Mouse (Mus musculus) limb, embryonic 15.5 days (tissue): ENCODE results near the gene Gsap. TPM values are rescaled to one million over a fixed set of nuclear protein-coding genes. Genes with fewer than 3 reads are reported as not detected.
"Not testable (repeated sequence)": the region's sequence is repeated elsewhere in the genome, so short reads cannot be mapped to it uniquely, and the experiment has no call there.

Source experiments
- ATAC-seq: fragments of 200-750 bp; cut with Nextera tagmentation; 2 replicates; pipeline ENCODE4 v1.8.0; 2017; ENCODE audit warnings: low read depth, moderate TSS enrichment; ENCODE audit not compliant: insufficient number of reproducible peaks, low FRiP score, low TSS enrichment
- H3K27ac ChIP-seq: fragments of 300-500 bp; sonication (generic); 2 replicates; pipeline ENCODE4 v1.5.1; 2015; ENCODE audit warnings: moderate library complexity, mild to moderate bottlenecking, inconsistent platforms
- H3K27me3 ChIP-seq: fragments of 300-500 bp; sonication (generic); 2 replicates; pipeline ENCODE4 v1.6.1; 2015; ENCODE audit warnings: inconsistent platforms
- H3K36me3 ChIP-seq: fragments of 300-500 bp; sonication (generic); 2 replicates; pipeline ENCODE4 v1.6.1; 2015; ENCODE audit warnings: inconsistent platforms
- H3K4me1 ChIP-seq: fragments of 300-500 bp; sonication (generic); 2 replicates; pipeline ENCODE4 v1.6.1; 2015; ENCODE audit warnings: inconsistent platforms
- H3K4me2 ChIP-seq: fragments of 300-500 bp; sonication (generic); 2 replicates; pipeline ENCODE4 v1.6.1; 2015; ENCODE audit warnings: mild to moderate bottlenecking, inconsistent platforms
- H3K4me3 ChIP-seq: fragments of 300-500 bp; sonication (generic); 2 replicates; pipeline ENCODE4 v1.5.1; 2015; ENCODE audit warnings: mild to moderate bottlenecking, inconsistent platforms
- H3K9ac ChIP-seq: fragments of 300-500 bp; sonication (generic); 2 replicates; pipeline ENCODE4 v1.6.1; 2015; ENCODE audit warnings: inconsistent platforms
- H3K9me3 ChIP-seq: fragments of 300-500 bp; sonication (generic); 2 replicates; pipeline ENCODE4 v1.6.1; 2016; ENCODE audit warnings: inconsistent platforms
- WGBS: fragments of 180-500 bp; shearing (Covaris S2); methylation state at CpG from one replicate; pipeline ENCODE4 v1.1.7; 2015; 5-methylcytosine and 5-hydroxymethylcytosine counted together
- polyA plus RNA-seq: library from polyadenylated mRNA; unstranded; fragments of >200 nt; fragmentation: Nextera tagmentation; extraction: Ambion mirVana; gene quantifications from 2 replicates; pipeline ENCODE4 v1.2.1, GENCODE M21; 2015

Gene Gsap
- polyA plus RNA-seq, 1 experiment from 2014 or later: 2.8 TPM

GRCm38 (mm10) chr5:21264352-21265021 is 78.4 kb downstream of the Gsap start:
- no peaks in the 10 kb centered on the region for H3K27me3 ChIP-seq
- H3K9me3 ChIP-seq: no peaks in the 10 kb centered on the region
- no peak overlapping the region for H3K4me2 ChIP-seq
- ATAC-seq: no peak
- H3K36me3 ChIP-seq: no peaks in the 10 kb centered on the region
- H3K4me3 ChIP-seq: no peak overlapping the region
- 83% methylated on average over 8 of the region's 8 CpGs for WGBS
- H3K9ac ChIP-seq: no peak overlapping the region
- H3K4me1 ChIP-seq: peaks cover 12% of the 10 kb centered on the region
- H3K27ac ChIP-seq: no peak overlapping the region

DNA sequence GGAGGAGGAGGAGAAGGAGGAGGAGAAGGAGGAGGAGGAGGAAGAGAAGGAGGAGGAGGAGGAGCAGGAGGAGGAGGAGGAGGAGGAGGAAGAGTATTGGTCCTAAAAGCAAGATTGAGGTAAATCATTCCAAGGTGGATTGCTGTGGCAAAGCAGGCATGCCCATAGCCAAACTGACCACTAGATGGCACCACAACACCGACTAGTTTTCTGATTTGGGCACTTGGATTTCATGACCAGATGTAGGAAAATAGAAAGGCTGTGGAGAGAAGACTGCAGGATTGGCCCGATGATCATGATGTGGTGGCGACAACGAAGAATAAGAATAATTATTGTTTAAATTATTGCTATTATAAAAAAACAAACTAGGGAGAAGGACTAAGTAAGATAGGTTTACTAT is 79.0 kb downstream of the Gsap start:
- WGBS: 19% methylated on average over 4 of the region's 4 CpGs
- no peaks in the 10 kb centered on the region for H3K27me3 ChIP-seq
- no peak overlapping the region for H3K4me2 ChIP-seq
- H3K36me3 ChIP-seq: no peaks in the 10 kb centered on the region
- no peak overlapping the region for H3K9ac ChIP-seq
- H3K4me1 ChIP-seq: peaks cover 12% of the 10 kb centered on the region
- H3K9me3 ChIP-seq: no peaks in the 10 kb centered on the region
- H3K4me3 ChIP-seq: no peak overlapping the region
- ATAC-seq: 0 out of 2 replicates have a peak, but pooled peaks have one; percentile 32
- H3K27ac ChIP-seq: no peak overlapping the region

GRCm38 (mm10) chr5:21267090-21267489 is 81.0 kb downstream of the Gsap start:
- ATAC-seq: peak; percentile 21; the same call in 1 of the 2 replicates
- H3K4me3 ChIP-seq: no peak overlapping the region
- 71% methylated on average over 2 of the region's 2 CpGs for WGBS
- no peaks in the 10 kb centered on the region for H3K27me3 ChIP-seq
- no peaks in the 10 kb centered on the region for H3K9me3 ChIP-seq
- no peak overlapping the region for H3K27ac ChIP-seq
- no peak overlapping the region for H3K9ac ChIP-seq
- H3K4me2 ChIP-seq: no peak overlapping the region
- 0 out of 2 replicates have a peak, but pooled peaks cover under 1% of the 10 kb centered on the region for H3K4me1 ChIP-seq
- no peaks in the 10 kb centered on the region for H3K36me3 ChIP-seq

DNA sequence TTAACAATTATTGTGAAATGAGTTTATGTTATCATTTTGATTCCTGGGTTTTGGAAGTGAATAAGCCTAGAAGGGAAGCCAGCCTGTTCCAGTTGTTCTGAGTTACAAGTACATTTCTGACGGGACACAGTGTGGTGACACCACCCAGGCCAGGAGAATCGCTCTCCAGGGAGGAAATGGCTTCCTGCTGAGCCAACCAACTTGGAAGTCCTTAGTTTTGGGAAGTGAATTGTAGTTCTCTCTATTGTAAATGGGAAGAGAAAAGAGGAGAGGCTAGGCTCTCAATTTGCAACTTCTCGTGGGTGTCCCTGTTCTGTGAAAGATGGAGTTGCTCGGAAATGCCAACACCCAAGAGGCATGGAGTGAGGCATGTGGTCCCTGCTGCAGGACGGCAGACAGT is 83.4 kb downstream of the Gsap start:
- Histone ChIP-seq H3K4me1 (no peaks in the 10 kb centered on the region), H3K27ac (no peak overlapping the region)
- WGBS: 77% methylated on average over 5 of the region's 5 CpGs

DNA sequence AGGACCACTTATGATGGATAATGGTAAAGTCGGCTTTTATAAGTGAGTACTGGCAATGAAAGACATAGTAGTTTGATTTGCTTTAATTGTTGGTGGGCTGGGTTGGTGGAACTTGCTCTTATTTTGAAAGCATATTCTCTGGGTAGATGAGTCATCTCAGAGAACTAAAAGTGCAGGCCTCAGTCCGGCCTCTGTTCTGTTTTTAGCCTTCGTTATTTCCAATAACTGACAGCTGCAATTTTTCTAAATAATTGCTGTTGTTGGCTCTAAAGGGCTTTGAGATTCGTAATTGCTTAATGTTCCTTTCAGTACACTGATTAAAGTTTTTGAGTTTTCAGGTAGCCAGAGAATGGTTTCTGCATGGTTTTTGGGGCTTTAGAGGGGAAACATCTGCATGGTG is 84.7 kb downstream of the Gsap start:
- H3K9ac ChIP-seq: no peak overlapping the region
- H3K4me3 ChIP-seq: no peak overlapping the region
- H3K4me2 ChIP-seq: no peak overlapping the region
- no peaks in the 10 kb centered on the region for H3K27me3 ChIP-seq
- no peaks in the 10 kb centered on the region for H3K9me3 ChIP-seq
- no peaks in the 10 kb centered on the region for H3K4me1 ChIP-seq
- H3K36me3 ChIP-seq: no peaks in the 10 kb centered on the region
- H3K27ac ChIP-seq: no peak overlapping the region
- 48% methylated on average over 4 of the region's 4 CpGs for WGBS
- ATAC-seq: no peak

More for the DNA sequence above, 83.4 kb downstream of the Gsap start:
- H3K4me2 ChIP-seq: no peak overlapping the region
- H3K9me3 ChIP-seq: no peaks in the 10 kb centered on the region
- H3K36me3 ChIP-seq: no peaks in the 10 kb centered on the region
- no peak overlapping the region for H3K4me3 ChIP-seq
- no peak overlapping the region for H3K9ac ChIP-seq
- H3K27me3 ChIP-seq: no peaks in the 10 kb centered on the region
- ATAC-seq: no peak

GRCm38 (mm10) chr5:21271386-21272354 is 85.6 kb downstream of the Gsap start:
- H3K9ac ChIP-seq: no peak overlapping the region
- H3K4me1 ChIP-seq: no peaks in the 10 kb centered on the region
- no peak overlapping the region for H3K27ac ChIP-seq
- no peak overlapping the region for H3K4me3 ChIP-seq
- 50% methylated on average over 9 of the region's 9 CpGs for WGBS
- no peak overlapping the region for H3K4me2 ChIP-seq
- H3K9me3 ChIP-seq: no peaks in the 10 kb centered on the region
- H3K36me3 ChIP-seq: no peaks in the 10 kb centered on the region
- ATAC-seq: no peak
- H3K27me3 ChIP-seq: no peaks in the 10 kb centered on the region

DNA sequence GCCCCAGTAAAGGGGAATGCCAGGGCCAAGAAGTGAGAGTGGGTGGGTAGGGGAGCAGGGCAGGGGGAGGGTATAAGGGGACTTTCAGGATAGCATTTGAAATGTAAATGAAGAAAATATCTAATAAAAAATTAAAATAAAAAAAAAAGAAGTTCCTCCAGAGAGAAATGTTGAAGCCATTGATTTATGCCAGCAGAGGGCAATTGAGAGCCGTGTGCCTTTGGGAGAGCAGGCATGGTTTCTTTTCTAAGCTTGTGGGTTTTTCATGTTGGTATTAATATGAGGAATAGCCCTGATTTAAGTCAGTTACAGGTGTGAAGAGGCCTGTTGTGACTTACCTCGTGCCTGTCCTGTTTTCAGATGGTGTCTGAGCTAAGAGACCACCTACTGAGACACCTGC is 91.6 kb downstream of the Gsap start:
- H3K4me3 ChIP-seq, H3K9ac ChIP-seq, H3K27ac ChIP-seq, ATAC-seq, H3K27me3 ChIP-seq, H3K36me3 ChIP-seq, H3K9me3 ChIP-seq, H3K4me2 ChIP-seq, H3K4me1 ChIP-seq: not testable (repeated sequence)
- WGBS: 40% methylated on average over 2 of the region's 2 CpGs

GRCm38 (mm10) chr5:21283356-21284062 is 97.5 kb downstream of the Gsap start:
- ATAC-seq: no peak
- Histone ChIP-seq H3K27me3 (no peaks in the 10 kb centered on the region), H3K4me1 (no peaks in the 10 kb centered on the region), H3K9me3 (no peaks in the 10 kb centered on the region), H3K27ac (no peak overlapping the region), H3K4me2 (no peak overlapping the region), H3K4me3 (no peak overlapping the region), H3K9ac (no peak overlapping the region), H3K36me3 (no peaks in the 10 kb centered on the region)
- WGBS: 82% methylated on average over 12 of the region's 12 CpGs

DNA sequence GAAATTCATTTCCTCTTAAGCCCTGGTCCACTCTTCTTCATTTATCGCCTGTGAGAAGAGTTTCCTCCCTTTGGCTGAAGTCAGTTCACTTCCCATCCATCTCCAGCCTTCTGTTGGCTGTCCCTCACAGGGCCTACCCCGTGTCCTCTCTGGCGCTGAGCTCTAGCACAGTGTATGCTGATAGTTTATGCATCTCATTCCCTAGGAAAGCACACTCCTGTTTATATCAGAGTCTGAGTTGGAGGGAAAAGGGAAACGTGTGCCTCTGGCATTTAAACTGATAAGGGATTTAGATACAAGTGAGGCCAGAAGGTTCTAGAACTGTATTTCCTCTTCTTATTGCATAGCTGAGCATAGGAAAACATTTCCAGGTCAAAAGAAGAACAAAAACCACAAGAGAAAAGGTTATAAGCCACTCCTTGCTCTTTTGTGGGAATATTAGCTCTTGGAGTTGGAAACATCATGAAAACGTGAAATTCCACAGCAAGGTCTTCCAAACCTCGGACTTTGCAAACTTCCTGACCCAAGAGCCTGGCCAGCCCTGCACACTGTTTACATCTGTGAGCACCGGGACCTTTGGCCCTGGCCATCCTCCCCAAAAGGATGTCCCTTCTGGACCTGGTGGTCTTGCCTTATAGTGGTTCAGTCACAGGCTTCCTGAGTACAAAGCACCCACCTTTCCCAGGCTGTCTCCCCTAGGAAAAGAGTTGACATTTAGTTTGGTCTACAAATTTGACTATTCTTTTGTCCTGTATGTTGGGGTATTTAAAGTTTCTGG is 102.8 kb downstream of the Gsap start:
- no peaks in the 10 kb centered on the region for H3K9me3 ChIP-seq
- no peak overlapping the region for H3K4me3 ChIP-seq
- H3K4me2 ChIP-seq: no peak overlapping the region
- no peak for ATAC-seq
- 69% methylated on average over 7 of the region's 7 CpGs for WGBS
- no peak overlapping the region for H3K27ac ChIP-seq
- no peaks in the 10 kb centered on the region for H3K27me3 ChIP-seq
- no peak overlapping the region for H3K9ac ChIP-seq
- H3K4me1 ChIP-seq: no peaks in the 10 kb centered on the region
- H3K36me3 ChIP-seq: no peaks in the 10 kb centered on the region

DNA sequence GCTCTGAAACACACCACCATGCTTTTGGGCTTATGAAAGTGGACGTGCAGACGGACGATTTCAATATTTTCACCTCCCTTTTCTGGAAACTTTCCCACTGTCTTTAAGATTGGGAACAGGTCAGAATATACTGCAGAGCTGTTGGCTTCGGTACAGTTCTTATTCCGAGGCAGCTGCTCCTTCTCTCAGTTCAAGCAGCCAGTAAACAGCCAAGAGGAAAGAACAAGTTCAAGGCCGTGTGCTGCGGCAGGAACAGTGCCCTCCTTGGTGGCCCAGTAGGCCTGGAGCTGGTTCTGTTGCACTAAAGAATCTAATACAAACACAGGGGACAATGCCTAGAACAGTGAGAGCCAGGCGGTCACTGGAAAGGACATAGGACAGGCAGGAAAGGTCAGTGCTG is 104.5 kb downstream of the Gsap start:
- 75% methylated on average over 8 of the region's 8 CpGs for WGBS
- ATAC-seq: no peak
- Histone ChIP-seq H3K27me3 (no peaks in the 10 kb centered on the region), H3K4me1 (no peaks in the 10 kb centered on the region), H3K27ac (no peak overlapping the region), H3K9me3 (no peaks in the 10 kb centered on the region), H3K36me3 (no peaks in the 10 kb centered on the region), H3K9ac (no peak overlapping the region), H3K4me3 (no peak overlapping the region), H3K4me2 (no peak overlapping the region)

DNA sequence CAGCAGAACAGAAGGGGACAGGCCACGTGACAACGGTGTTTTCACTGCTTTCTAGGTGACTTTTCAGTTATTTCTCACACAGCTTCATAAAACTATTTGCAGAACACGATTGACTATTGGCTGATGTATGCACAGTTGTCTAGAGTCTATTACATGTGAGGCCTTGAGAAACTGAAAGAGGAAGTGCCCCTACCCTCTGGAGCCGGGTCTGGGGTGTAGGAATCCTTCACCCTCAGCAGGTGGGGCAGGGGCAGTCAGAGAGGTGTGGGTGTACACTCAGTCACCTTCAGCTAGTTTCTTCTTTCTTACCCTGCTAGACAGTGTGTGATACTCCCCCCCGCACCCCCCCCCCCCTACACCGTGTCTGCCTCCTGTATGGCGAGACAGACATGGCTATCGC is 109.6 kb downstream of the Gsap start:
- Histone ChIP-seq H3K4me2 (no peak overlapping the region), H3K27ac (no peak overlapping the region), H3K4me1 (no peaks in the 10 kb centered on the region), H3K4me3 (no peak overlapping the region), H3K9ac (no peak overlapping the region), H3K9me3 (no peaks in the 10 kb centered on the region), H3K36me3 (no peaks in the 10 kb centered on the region), H3K27me3 (no peaks in the 10 kb centered on the region)
- 83% methylated on average over 7 of the region's 8 CpGs for WGBS
- ATAC-seq: no peak
